Mouse (Mus musculus) layer of hippocampus, postnatal 14 days (tissue): ENCODE measurements at regions not wholly inside any gene's neighbourhood (a gene's known extent, or its start where the extent isn't known, plus 50 kb on each side); places are given as distances from the start of the nearest gene placed in this dataset.

Experiments used
- DNase-seq, 2 experiments: peaks; one replicate each; pipeline ENCODE4 v3.0.0; 2021 to 2022; ENCODE audit warnings: low spot score in 2 of 2, mixed read lengths in 1 of 2

DNA sequence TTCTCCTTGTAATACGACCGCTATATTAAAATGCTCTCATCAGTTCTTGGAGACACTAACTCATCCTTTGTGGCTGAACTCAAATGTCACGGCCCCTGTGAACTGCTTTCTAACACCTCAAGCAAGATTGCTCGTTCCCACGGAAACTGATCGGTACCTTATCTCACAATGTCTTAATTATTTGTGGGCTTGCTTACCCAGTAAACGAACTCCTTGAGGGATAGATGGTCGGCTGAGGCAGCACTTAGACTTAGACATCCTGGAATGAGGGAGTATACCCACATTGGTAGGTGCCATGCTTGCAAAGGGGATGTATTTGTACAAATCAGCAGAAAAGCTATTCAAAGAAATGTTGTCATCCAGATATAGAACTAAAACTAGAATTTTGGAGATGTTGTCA is 92.9 kb upstream of the Rap1b start:
- no peak for DNase-seq

- DNase-seq = no peak
These were observed 94.8 kb upstream of the Rap1b start for GRCm38 (mm10) chr10:117940441-117941265.

- no peak for DNase-seq
These were observed 95.4 kb upstream of the Rap1b start for GRCm38 (mm10) chr10:117941266-117941651.

GRCm38 (mm10) chr10:117943702-117944307 is 98.0 kb upstream of the Rap1b start:
- no peak for DNase-seq

- no peak for DNase-seq
These were observed 101.4 kb upstream of the Rap1b start for GRCm38 (mm10) chr10:117947191-117947590.

DNA sequence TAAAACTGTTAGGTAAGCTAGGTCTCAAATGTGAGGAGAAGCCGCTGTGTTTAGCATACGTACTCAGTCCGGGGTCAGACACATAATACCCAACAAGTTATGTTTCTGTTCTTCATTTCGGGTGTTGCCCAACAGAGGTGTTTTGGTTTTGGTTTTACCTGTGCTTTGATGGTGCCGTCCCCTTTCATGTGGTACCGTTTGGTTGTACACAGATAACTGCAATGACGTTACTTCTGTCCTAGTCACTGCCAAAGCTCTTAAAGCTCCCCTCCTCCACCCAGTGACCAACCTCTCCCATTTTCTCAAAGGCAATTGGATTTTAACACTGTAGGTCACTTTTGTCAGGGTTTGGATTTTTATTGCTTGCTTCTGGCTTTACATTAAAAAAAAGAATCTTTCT is 102.1 kb upstream of the Rap1b start:
- DNase-seq = no peak

DNA sequence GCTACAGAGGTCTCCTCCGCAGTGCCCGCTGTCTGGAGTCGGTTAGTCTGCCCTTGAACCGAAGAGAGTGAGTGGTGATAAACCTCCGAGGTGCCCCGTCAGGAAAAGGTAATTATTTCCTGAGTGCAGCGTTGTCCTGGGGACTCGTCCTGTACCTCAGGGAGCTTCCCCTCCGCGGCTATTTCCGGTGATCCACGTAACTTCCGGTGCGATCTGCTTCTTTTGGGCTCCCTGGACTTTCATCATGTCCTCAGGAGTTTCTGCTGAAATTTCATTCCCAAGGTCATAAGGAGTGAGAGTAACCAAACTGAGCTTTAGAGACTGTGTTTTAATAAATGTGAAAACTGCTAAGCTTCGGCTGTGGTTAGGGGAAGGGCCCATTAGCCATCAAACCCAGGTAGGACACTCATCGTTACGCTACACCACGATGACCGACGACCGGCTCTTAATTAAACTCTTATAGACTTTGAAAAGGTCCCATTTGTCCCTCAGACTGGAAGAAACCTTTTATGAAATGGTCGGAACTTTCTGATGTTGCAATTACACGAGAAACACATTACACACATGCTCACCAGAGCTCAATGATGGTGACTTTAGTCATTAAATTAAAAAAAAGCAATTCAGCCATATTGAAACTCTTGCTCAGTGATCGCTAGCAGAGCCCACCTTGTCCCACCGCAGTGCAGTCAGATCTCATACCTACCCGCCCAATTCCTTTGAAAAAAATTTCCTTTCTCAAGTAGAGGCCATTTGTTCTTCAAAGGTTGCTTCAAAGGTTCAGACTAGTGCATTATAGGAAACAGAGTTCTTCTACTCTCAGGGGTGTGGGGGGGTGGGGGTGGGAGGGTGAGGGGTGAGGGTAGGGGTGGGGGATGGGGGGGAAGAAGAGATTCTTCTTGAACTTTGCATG is 106.5 kb upstream of the Rap1b start:
- no peak for DNase-seq

DNA sequence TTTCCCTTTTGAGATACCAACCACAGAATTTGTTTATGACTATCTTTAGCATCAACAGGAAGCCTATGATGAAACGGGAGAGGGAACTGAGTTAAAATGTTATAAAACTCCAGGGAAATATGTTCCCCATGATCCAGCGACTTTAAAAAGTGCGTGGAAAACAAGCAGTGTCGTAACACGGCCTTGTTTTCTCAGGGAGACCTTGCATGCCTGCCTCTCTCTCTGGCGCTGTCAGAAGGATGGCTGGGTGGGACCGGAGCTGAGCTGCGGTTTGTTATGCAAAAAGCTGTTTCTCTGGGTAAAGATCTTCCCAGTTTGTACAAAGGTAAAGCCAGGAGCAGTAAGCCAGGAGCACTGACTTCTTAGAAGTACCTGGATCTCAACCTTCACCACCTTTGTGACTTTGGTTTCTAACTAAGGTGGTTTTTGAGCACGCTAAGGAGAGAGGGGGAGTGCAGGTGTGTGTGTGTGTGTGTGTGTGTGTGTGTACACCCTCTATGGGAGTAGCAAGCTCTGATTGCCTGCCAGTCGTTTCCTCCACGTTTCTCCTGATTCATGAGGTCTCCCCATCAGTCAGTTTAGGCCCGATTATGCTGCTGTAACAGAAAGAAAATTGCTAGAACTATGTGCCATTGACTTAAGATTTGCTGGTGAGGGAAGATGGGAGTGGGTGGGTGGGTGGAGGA is 107.3 kb upstream of the Rap1b start:
- no peak for DNase-seq

- no peak for DNase-seq
These were observed 110.5 kb upstream of the Rap1b start for GRCm38 (mm10) chr10:117956174-117956950.

DNA sequence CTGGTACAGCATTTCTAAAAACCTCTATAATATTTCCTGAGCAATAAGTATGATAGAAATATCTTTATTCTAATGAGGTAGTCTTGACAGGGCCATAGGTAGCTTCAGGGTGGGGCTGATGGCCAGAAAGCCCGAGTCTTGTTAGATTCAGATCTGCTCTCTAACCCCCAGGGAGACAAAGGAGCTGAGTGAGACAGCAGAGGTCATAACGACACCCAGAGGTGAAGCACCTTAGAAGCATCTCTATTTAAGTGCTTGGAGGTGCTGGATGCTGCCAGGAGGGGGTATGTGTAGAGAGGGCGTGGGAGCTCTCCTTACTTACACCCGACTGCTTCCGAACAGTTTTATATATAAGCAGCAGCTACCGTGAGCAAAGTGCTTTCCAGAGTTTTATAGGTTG is 128.9 kb upstream of the Rap1b start:
- DNase-seq = no peak

- DNase-seq = no peak
These were observed 129.6 kb upstream of the Rap1b start for GRCm38 (mm10) chr10:117975467-117975866.

- DNase-seq = no peak
These were observed 133.3 kb upstream of the Rap1b start for GRCm38 (mm10) chr10:117979091-117979490.

DNA sequence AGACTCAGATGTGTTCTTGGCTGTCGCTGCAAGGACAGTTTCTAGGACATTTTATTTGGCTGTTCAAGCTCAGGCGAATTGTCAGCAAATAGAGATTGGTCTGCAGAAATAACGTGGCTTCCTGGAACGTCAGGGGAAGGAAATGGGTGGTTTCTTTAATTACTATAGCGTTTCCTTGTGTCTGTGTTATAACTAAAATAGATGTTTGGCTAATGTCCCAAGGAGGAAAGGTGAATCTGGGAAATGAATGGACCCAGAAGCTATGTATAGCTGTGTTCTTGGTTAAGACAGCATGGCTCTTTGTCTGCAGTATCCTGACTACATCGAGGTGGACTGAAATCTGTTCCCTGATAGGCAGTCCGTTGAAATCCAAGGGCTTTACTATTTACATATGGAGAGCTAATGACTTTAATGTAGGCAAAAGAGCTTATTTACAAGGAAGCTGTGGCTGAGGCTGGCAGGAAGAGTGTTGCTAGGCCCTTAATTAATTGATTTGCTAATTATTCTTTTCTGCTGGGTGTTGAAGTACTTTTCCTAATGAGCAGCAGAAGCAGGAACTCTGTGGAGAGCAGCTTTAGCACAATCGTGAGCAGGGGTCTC is 136.9 kb upstream of the Rap1b start:
- DNase-seq = no peak

DNA sequence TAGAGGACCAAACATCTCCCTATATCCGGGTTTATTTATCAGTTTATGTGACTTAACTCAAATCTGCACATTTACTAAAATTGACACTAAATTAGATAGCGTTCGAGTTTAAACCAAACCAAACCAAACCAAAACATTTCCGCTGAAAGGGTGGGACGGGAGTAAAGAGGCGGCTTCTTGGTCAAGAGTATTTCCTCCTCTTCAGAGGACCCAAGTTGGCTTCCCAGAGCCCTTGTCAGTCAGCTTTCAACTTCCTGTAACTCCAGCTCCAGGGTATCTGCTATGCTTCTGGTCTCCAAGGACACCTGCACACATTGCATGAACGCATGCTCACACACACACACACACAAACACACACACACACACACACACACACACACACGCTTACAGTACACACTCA is 137.4 kb upstream of the Rap1b start:
- DNase-seq = no peak

- DNase-seq = peak in 1 of 2 experiments; percentile 16
These were observed 139.2 kb upstream of the Rap1b start for GRCm38 (mm10) chr10:117984784-117985602.

DNA sequence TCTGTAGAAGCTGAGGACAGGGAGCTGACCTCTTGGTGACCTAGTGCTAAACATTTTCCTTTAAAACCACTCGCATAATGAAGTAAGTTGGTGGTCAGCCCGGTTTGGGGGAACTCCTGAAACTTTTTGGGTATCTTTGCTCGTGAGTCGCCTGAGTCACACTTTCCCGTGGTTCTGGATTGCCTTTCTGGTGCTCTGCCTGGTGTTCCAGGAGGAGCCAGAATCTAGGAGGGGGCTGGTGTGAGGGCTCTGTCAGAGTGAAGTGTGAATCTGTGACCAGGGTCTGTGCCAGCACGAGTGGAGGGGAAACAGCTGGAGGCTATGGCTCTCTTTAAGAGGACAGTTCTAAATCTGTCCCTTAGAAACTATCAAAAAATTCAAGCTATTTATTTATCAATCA is 141.8 kb upstream of the Rap1b start:
- no peak for DNase-seq

GRCm38 (mm10) chr10:117988076-117988475 is 142.2 kb upstream of the Rap1b start:
- no peak for DNase-seq

DNA sequence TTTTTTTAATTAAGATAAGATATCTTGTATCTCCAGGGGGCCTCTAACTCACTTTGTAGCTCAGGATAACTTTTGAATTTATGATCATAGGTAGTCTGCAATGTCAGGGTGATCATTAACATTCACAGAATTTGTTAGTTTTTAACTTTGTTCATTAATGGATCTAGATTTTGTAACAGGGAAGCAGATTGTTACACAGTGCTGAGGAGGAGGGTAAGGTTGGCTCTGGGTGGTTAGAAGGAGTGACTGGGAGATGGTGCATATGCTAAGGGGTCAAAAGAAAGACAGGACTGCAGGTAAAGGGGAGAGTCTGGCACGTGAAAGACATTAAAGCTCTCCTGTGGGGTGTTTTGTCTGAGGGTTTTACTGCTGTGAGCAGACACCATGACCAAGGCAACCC is 145.3 kb upstream of the Rap1b start:
- no peak for DNase-seq

DNA sequence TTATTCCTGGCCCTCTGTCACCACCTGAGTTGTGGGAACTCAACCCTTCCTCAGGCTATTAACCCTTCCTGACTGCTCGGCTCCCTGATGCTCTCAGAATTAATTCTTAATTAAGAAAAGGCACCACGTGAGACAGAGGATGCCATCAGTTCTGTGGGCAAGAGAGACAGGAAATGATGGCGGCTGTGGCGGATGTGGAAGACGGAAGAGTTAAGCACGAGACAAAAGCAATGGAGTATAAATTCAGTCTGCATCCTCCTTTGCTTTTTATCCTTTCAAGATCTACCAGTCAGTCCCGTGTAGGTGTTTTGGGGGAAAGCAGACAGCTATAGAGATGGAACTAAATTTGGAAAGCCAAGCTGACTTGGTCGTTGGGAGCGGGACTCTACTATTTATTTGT is 146.5 kb upstream of the Rap1b start:
- DNase-seq = no peak
